Mouse (Mus musculus) ovary, postnatal 14 days (tissue): ENCODE results near the gene Slc5a4a.

ENCODE experiments used
- DNase-seq: peaks from one replicate; pipeline ENCODE4 v3.0.0; 2022; ENCODE audit warnings: low spot score

The Slc5a4a gene

GRCm38 (mm10) chr10:76147278-76147677 lies at the start of gene Slc5a4a:
Gene Slc5a4a, plus strand, starts transcription at chr10:76147451.
- DNase-seq: no peak

GRCm38 (mm10) chr10:76110861-76111260 lies 36.4 kb upstream of the Slc5a4a start, which contains the start of gene Slc5a4b:
Gene Slc5a4b, minus strand, starts transcription at chr10:76110961.
- DNase-seq: no peak

GRCm38 (mm10) chr10:76117966-76118365 lies 29.3 kb upstream of the Slc5a4a start:
- peak; percentile 33 for DNase-seq

- DNase-seq: no peak
Measured at GRCm38 (mm10) chr10:76118741-76119140, 28.5 kb upstream of the Slc5a4a start.

GRCm38 (mm10) chr10:76120124-76120711 lies 27.0 kb upstream of the Slc5a4a start:
- no peak for DNase-seq

GRCm38 (mm10) chr10:76121495-76121894 lies 25.8 kb upstream of the Slc5a4a start:
- DNase-seq: no peak

- DNase-seq: no peak
Measured at GRCm38 (mm10) chr10:76132506-76132905, 14.7 kb upstream of the Slc5a4a start.

GRCm38 (mm10) chr10:76136318-76136717 lies 10.9 kb upstream of the Slc5a4a start:
- DNase-seq: no peak

- no peak for DNase-seq
Measured at GRCm38 (mm10) chr10:76146846-76147245, 405 bp upstream of the Slc5a4a start.

- no peak for DNase-seq
Measured at GRCm38 (mm10) chr10:76155911-76156310, 8.7 kb downstream of the Slc5a4a start.

GRCm38 (mm10) chr10:76157528-76157927 lies 10.3 kb downstream of the Slc5a4a start:
- DNase-seq: no peak

- no peak for DNase-seq
Measured at GRCm38 (mm10) chr10:76158009-76158408, 10.8 kb downstream of the Slc5a4a start.

- no peak for DNase-seq
Measured at GRCm38 (mm10) chr10:76174899-76175298, 27.6 kb downstream of the Slc5a4a start.

- DNase-seq: no peak
Measured at GRCm38 (mm10) chr10:76185216-76185615, 38.0 kb downstream of the Slc5a4a start.

GRCm38 (mm10) chr10:76188010-76188409 lies 40.8 kb downstream of the Slc5a4a start:
- no peak for DNase-seq

GRCm38 (mm10) chr10:76201416-76201815 lies 54.2 kb downstream of the Slc5a4a start:
- DNase-seq: no peak

GRCm38 (mm10) chr10:76201978-76202377 lies 54.7 kb downstream of the Slc5a4a start:
- peak; percentile 60 for DNase-seq

GRCm38 (mm10) chr10:76203798-76204283 lies 56.6 kb downstream of the Slc5a4a start:
- peak; percentile 8 for DNase-seq

- no peak for DNase-seq
Measured at GRCm38 (mm10) chr10:76207262-76207796, 60.1 kb downstream of the Slc5a4a start.

GRCm38 (mm10) chr10:76209241-76209640 lies 62.0 kb downstream of the Slc5a4a start:
- DNase-seq: no peak

GRCm38 (mm10) chr10:76210806-76211205 lies 63.6 kb downstream of the Slc5a4a start:
- no peak for DNase-seq

GRCm38 (mm10) chr10:76212121-76212520 lies 64.9 kb downstream of the Slc5a4a start:
- DNase-seq: no peak

GRCm38 (mm10) chr10:76214161-76214560 lies 66.9 kb downstream of the Slc5a4a start:
- DNase-seq: no peak

GRCm38 (mm10) chr10:76217056-76217455 lies 69.8 kb downstream of the Slc5a4a start:
- DNase-seq: no peak
